Mouse (Mus musculus): ENCODE data around the gene Gm10600.
"Not testable (repeated sequence)": the region's sequence is repeated elsewhere in the genome, so short reads cannot be mapped to it uniquely, and the experiment has no call there.

Gene Gm10600

GRCm38 (mm10) chr4:42240339-42240738 is at the start of gene Gm10600:
Gene Gm10600, plus strand, starts transcription at chr4:42240639.
- not testable (repeated sequence) for DNase-seq

GRCm38 (mm10) chr4:42255467-42255866 is 15.0 kb downstream of the Gm10600 start, which contains the start of gene Ccl21b:
Gene Ccl21b, plus strand, starts transcription at chr4:42255767.
- DNase-seq: not testable (repeated sequence)

Measured in right cerebral cortex, postnatal 25 days (tissue).